Mouse (Mus musculus) bone marrow macrophage, adult 2 months (primary cell): ENCODE measurements around the gene Pcp2. TPM values are rescaled to one million over a fixed set of nuclear protein-coding genes. Genes with fewer than 3 reads are reported as not detected.

ENCODE experiments used
- H3K27ac ChIP-seq: 2 replicates; pipeline ENCODE4 v1.5.1; 2012; ENCODE audit warnings: low read depth, low read length; ENCODE audit not compliant: insufficient read depth
- H3K4me1 ChIP-seq: 2 replicates; pipeline ENCODE4 v1.6.1; 2012; ENCODE audit warnings: low read length; ENCODE audit not compliant: control insufficient read depth, insufficient read depth
- H3K4me3 ChIP-seq: 2 replicates; pipeline ENCODE4 v1.5.1; 2012; ENCODE audit warnings: mild to moderate bottlenecking, low read length, moderate library complexity; ENCODE audit not compliant: insufficient read depth
- CTCF ChIP-seq: IDR thresholded peaks from 2 replicates; pipeline ENCODE4 v1.5.1; 2012; ENCODE audit warnings: low read depth, mild to moderate bottlenecking, low read length, moderate library complexity
- POLR2A ChIP-seq: IDR thresholded peaks from 2 replicates; pipeline ENCODE4 v1.6.1; 2012; ENCODE audit warnings: mild to moderate bottlenecking, low read depth, low read length, borderline replicate concordance
- polyA plus RNA-seq: library from polyadenylated mRNA; stranded (reverse); fragments of >200 nt; gene quantifications from 2 replicates; pipeline ENCODE4 v1.2.4, GENCODE M21; 2012; ENCODE audit not compliant: missing spikeins, insufficient read depth, insufficient read length

Gene Pcp2
- polyA plus RNA-seq, 1 experiment: not detected

- Histone ChIP-seq H3K27ac (no peak overlapping the region), H3K4me3 (no peak overlapping the region), H3K4me1 (peaks cover 19% of the 10 kb centered on the region)
- TF ChIP-seq POLR2A: no peak
- no peak for TF ChIP-seq CTCF
These were observed 29.6 kb upstream of the Pcp2 start for GRCm38 (mm10) chr8:3654726-3655508.

GRCm38 (mm10) chr8:3652845-3653244 lies 27.5 kb upstream of the Pcp2 start:
- peaks cover 17% of the 10 kb centered on the region for H3K4me1 ChIP-seq
- no peak overlapping the region for H3K27ac ChIP-seq
- TF ChIP-seq POLR2A: no peak
- no peak for TF ChIP-seq CTCF
- no peak overlapping the region for H3K4me3 ChIP-seq

GRCm38 (mm10) chr8:3648990-3649389 lies 23.6 kb upstream of the Pcp2 start:
- TF ChIP-seq CTCF: no peak
- TF ChIP-seq POLR2A: no peak
- peak overlapping the region; percentile 55 for H3K4me3 ChIP-seq
- peaks cover 35% of the 10 kb centered on the region for H3K4me1 ChIP-seq
- H3K27ac ChIP-seq: peak overlapping the region; percentile 96

- Histone ChIP-seq H3K4me1 (peaks cover 34% of the 10 kb centered on the region), H3K4me3 (peak overlapping the region; percentile 55), H3K27ac (peak overlapping the region; percentile 96)
- TF ChIP-seq POLR2A (no peak), CTCF (no peak)
These were observed 22.9 kb upstream of the Pcp2 start for GRCm38 (mm10) chr8:3648268-3648667.

- H3K4me3 ChIP-seq: no peak overlapping the region
- TF ChIP-seq POLR2A: no peak
- no peak for TF ChIP-seq CTCF
- peaks cover 31% of the 10 kb centered on the region for H3K4me1 ChIP-seq
- peak overlapping the region; percentile 96 for H3K27ac ChIP-seq
These were observed 22.2 kb upstream of the Pcp2 start for GRCm38 (mm10) chr8:3647561-3647960.

- no peak overlapping the region for H3K4me3 ChIP-seq
- TF ChIP-seq POLR2A: no peak
- TF ChIP-seq CTCF: no peak
- H3K4me1 ChIP-seq: peaks cover 31% of the 10 kb centered on the region
- peak overlapping the region; percentile 96 for H3K27ac ChIP-seq
These were observed 21.6 kb upstream of the Pcp2 start for GRCm38 (mm10) chr8:3646824-3647531.

- Histone ChIP-seq H3K4me3 (no peak overlapping the region), H3K27ac (no peak overlapping the region)
- no peak for TF ChIP-seq POLR2A
- peak; percentile 33 for TF ChIP-seq CTCF
These were observed 20.5 kb upstream of the Pcp2 start for GRCm38 (mm10) chr8:3645804-3646203.

GRCm38 (mm10) chr8:3631478-3631875 lies 6.1 kb upstream of the Pcp2 start:
- Histone ChIP-seq H3K4me3 (peak overlapping the region; percentile 79), H3K4me1 (peaks cover 9% of the 10 kb centered on the region), H3K27ac (peak overlapping the region; percentile 28)
- no peak for TF ChIP-seq POLR2A
- no peak for TF ChIP-seq CTCF

More at GRCm38 (mm10) chr8:3645804-3646203, 20.5 kb upstream of the Pcp2 start:
- H3K4me1 ChIP-seq: peaks cover 31% of the 10 kb centered on the region

- peak within 1 kb of the TSS; percentile 79 for H3K4me3 ChIP-seq
- H3K4me1 ChIP-seq: peaks cover 9% of the 10 kb centered on the region
- H3K27ac ChIP-seq: peak within 1 kb of the TSS; percentile 28
These were observed 5.5 kb upstream of the Pcp2 start, which contains the start of gene Stxbp2 for GRCm38 (mm10) chr8:3630647-3631477. Gene Stxbp2 (plus strand): TSS chr8:3630955.

More at GRCm38 (mm10) chr8:3630647-3631477, 5.5 kb upstream of the Pcp2 start, which contains the start of gene Stxbp2:
- TF ChIP-seq CTCF (no peak), POLR2A (peak; percentile 80; the same call in 1 of the 2 replicates)
